Mouse (Mus musculus): Measurements from ENCODE around the gene Prpf31. TPM values are rescaled to one million over a fixed set of nuclear protein-coding genes. Genes with fewer than 3 reads are reported as not detected.
"Not testable (repeated sequence)": the region's sequence is repeated elsewhere in the genome, so short reads cannot be mapped to it uniquely, and the experiment has no call there.

Prpf31 gene
- polyA plus RNA-seq, 1 experiment from 2014 or later: 43.6 TPM

- no peak overlapping the region for H3K4me2 ChIP-seq (replicated peaks; ENCODE audit: low read depth)
- no peak overlapping the region for H3K4me3 ChIP-seq (ENCODE audit: low read depth, low read length)
- H3K27ac ChIP-seq (replicated peaks): no peak overlapping the region
- DNase-seq (ENCODE audit: low spot score) (no peak), ATAC-seq (ENCODE audit: low FRiP score, low TSS enrichment) (no peak)
- TF ChIP-seq CTCF (IDR thresholded peaks at IDR 0.05; ENCODE audit: low read depth): 0 out of 2 replicates have a peak, but pooled peaks have one; percentile 7
- TF ChIP-seq EP300 (optimal IDR thresholded peaks at IDR 0.05): no peak
- no peaks in the 10 kb centered on the region for H3K9me3 ChIP-seq (ENCODE audit: control insufficient read depth, low read length)
- H3K4me1 ChIP-seq (replicated peaks; ENCODE audit: control insufficient read depth, insufficient read depth): no peaks in the 10 kb centered on the region
- no peak overlapping the region for H3K9ac ChIP-seq (ENCODE audit: low read length)
- H3K27me3 ChIP-seq (ENCODE audit: control insufficient read depth, insufficient read depth, low read length): no peaks in the 10 kb centered on the region
- 80% methylated on average over 1 of the region's 1 CpGs for WGBS
- H3K36me3 ChIP-seq (ENCODE audit: control insufficient read depth, insufficient read depth, low read length): no peaks in the 10 kb centered on the region
These were observed 38.3 kb upstream of the Prpf31 start for GRCm38 (mm10) chr7:3591534-3591933.

DNA sequence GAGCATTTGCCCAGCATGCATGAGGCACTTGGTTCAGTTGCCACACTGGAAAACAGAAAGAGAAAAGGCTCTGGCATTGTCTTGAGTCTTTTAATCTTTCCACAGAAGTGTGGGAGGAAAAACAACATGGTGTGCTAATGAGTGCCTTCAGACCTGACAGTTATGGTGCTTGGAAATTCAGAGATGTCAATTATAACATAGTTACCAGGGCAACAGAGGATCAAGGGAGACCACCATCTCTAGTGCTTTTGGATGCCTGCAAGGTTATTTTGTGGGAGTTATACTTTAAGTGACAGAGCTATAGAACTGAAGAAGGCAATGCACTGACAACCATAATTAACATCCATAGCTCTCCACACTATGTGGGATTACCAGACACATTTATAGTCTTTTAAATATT is 35.9 kb upstream of the Prpf31 start:
- DNase-seq (ENCODE audit: low spot score) (no peak), ATAC-seq (ENCODE audit: low FRiP score, low TSS enrichment) (no peak)
- H3K9me3 ChIP-seq (ENCODE audit: control insufficient read depth, low read length): no peaks in the 10 kb centered on the region
- no peaks in the 10 kb centered on the region for H3K36me3 ChIP-seq (ENCODE audit: control insufficient read depth, insufficient read depth, low read length)
- TF ChIP-seq EP300 (optimal IDR thresholded peaks at IDR 0.05) (no peak), CTCF (IDR thresholded peaks at IDR 0.05; ENCODE audit: low read depth) (no peak)
- H3K27ac ChIP-seq (replicated peaks): no peak overlapping the region
- H3K4me1 ChIP-seq (replicated peaks; ENCODE audit: control insufficient read depth, insufficient read depth): no peaks in the 10 kb centered on the region
- H3K9ac ChIP-seq (ENCODE audit: low read length): no peak overlapping the region
- H3K27me3 ChIP-seq (ENCODE audit: control insufficient read depth, insufficient read depth, low read length): no peaks in the 10 kb centered on the region
- H3K4me2 ChIP-seq (replicated peaks; ENCODE audit: low read depth): no peak overlapping the region
- no peak overlapping the region for H3K4me3 ChIP-seq (ENCODE audit: low read depth, low read length)

- no peak overlapping the region for H3K4me3 ChIP-seq (ENCODE audit: low read depth, low read length)
- WGBS: 13% methylated on average over 5 of the region's 5 CpGs
These were observed 35.1 kb upstream of the Prpf31 start for GRCm38 (mm10) chr7:3594686-3595085.

DNA sequence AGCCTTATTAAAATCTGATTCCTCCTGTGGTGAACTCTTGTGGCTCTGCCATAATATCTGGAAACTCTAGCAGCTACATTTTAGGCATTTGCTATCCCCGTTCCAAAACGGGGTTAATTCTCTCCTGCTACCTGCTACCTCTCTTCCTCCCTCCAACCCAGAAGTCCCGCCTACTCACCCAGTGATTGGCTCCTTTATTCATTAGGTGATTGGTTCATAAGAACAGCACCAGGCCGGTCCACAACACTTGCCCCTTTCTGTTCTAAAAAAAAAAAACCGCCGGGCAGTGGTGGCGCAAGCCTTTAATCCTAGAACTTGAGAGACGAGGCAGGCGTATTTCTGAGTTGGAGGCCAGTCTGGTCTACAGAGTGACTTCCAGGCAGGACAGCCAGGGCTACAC is 34.6 kb upstream of the Prpf31 start:
- ATAC-seq (ENCODE audit: low FRiP score, low TSS enrichment) (peak; percentile 76), DNase-seq (ENCODE audit: low spot score) (peak; percentile 54)
- H3K27ac ChIP-seq (replicated peaks): no peak overlapping the region
- peak overlapping the region; percentile 31; the same call in 1 of the 2 replicates for H3K4me2 ChIP-seq (replicated peaks; ENCODE audit: low read depth)
- H3K9me3 ChIP-seq (ENCODE audit: control insufficient read depth, low read length): no peaks in the 10 kb centered on the region
- no peak overlapping the region for H3K9ac ChIP-seq (ENCODE audit: low read length)
- H3K36me3 ChIP-seq (ENCODE audit: control insufficient read depth, insufficient read depth, low read length): no peaks in the 10 kb centered on the region
- no peaks in the 10 kb centered on the region for H3K27me3 ChIP-seq (ENCODE audit: control insufficient read depth, insufficient read depth, low read length)
- no peak overlapping the region; the same call in 1 of the 2 replicates for H3K4me3 ChIP-seq (ENCODE audit: low read depth, low read length)
- 7% methylated on average over 9 of the region's 9 CpGs for WGBS
- no peaks in the 10 kb centered on the region for H3K4me1 ChIP-seq (replicated peaks; ENCODE audit: control insufficient read depth, insufficient read depth)
- TF ChIP-seq EP300 (optimal IDR thresholded peaks at IDR 0.05): no peak
- TF ChIP-seq CTCF (IDR thresholded peaks at IDR 0.05; ENCODE audit: low read depth): no peak

More at GRCm38 (mm10) chr7:3594686-3595085, 35.1 kb upstream of the Prpf31 start:
- DNase-seq (ENCODE audit: low spot score) (no peak), ATAC-seq (ENCODE audit: low FRiP score, low TSS enrichment) (peak; percentile 64; the same call in 1 of the 2 replicates)
- no peak overlapping the region for H3K27ac ChIP-seq (replicated peaks)
- H3K4me2 ChIP-seq (replicated peaks; ENCODE audit: low read depth): peak overlapping the region; percentile 31; the same call in 1 of the 2 replicates
- H3K9ac ChIP-seq (ENCODE audit: low read length): no peak overlapping the region
- H3K36me3 ChIP-seq (ENCODE audit: control insufficient read depth, insufficient read depth, low read length): no peaks in the 10 kb centered on the region
- H3K9me3 ChIP-seq (ENCODE audit: control insufficient read depth, low read length): no peaks in the 10 kb centered on the region
- no peak for TF ChIP-seq EP300 (optimal IDR thresholded peaks at IDR 0.05)
- TF ChIP-seq CTCF (IDR thresholded peaks at IDR 0.05; ENCODE audit: low read depth): peak; percentile 5; the same call in 1 of the 2 replicates
- no peaks in the 10 kb centered on the region for H3K4me1 ChIP-seq (replicated peaks; ENCODE audit: control insufficient read depth, insufficient read depth)
- no peaks in the 10 kb centered on the region for H3K27me3 ChIP-seq (ENCODE audit: control insufficient read depth, insufficient read depth, low read length)

GRCm38 (mm10) chr7:3597755-3598154 is 32.0 kb upstream of the Prpf31 start:
- not testable (repeated sequence) for H3K9me3 ChIP-seq (ENCODE audit: control insufficient read depth, low read length); H3K36me3 ChIP-seq (ENCODE audit: control insufficient read depth, insufficient read depth, low read length); DNase-seq (ENCODE audit: low spot score); H3K27ac ChIP-seq (replicated peaks); H3K4me1 ChIP-seq (replicated peaks; ENCODE audit: control insufficient read depth, insufficient read depth); H3K4me3 ChIP-seq (ENCODE audit: low read depth, low read length); H3K9ac ChIP-seq (ENCODE audit: low read length); H3K27me3 ChIP-seq (ENCODE audit: control insufficient read depth, insufficient read depth, low read length); H3K4me2 ChIP-seq (replicated peaks; ENCODE audit: low read depth); ATAC-seq (ENCODE audit: low FRiP score, low TSS enrichment)
- WGBS: 67% methylated on average over 1 of the region's 1 CpGs

GRCm38 (mm10) chr7:3601119-3601518 is 28.7 kb upstream of the Prpf31 start:
- Histone ChIP-seq H3K36me3 (ENCODE audit: control insufficient read depth, insufficient read depth, low read length) (no peaks in the 10 kb centered on the region), H3K9ac (ENCODE audit: low read length) (no peak overlapping the region), H3K9me3 (ENCODE audit: control insufficient read depth, low read length) (no peaks in the 10 kb centered on the region), H3K27me3 (ENCODE audit: control insufficient read depth, insufficient read depth, low read length) (no peaks in the 10 kb centered on the region), H3K4me2 (replicated peaks; ENCODE audit: low read depth) (no peak overlapping the region), H3K4me1 (replicated peaks; ENCODE audit: control insufficient read depth, insufficient read depth) (no peaks in the 10 kb centered on the region), H3K27ac (replicated peaks) (no peak overlapping the region), H3K4me3 (ENCODE audit: low read depth, low read length) (no peak overlapping the region)
- TF ChIP-seq EP300 (optimal IDR thresholded peaks at IDR 0.05) (no peak), CTCF (IDR thresholded peaks at IDR 0.05; ENCODE audit: low read depth) (peak; percentile 92)
- DNase-seq (ENCODE audit: low spot score) (peak; percentile 58), ATAC-seq (ENCODE audit: low FRiP score, low TSS enrichment) (peak; percentile 42; the same call in 1 of the 2 replicates)
- WGBS: 9% methylated on average over 4 of the region's 4 CpGs

All from stomach, postnatal 0 days (tissue).